Mouse (Mus musculus) ES-E14 (cell line): ENCODE measurements at regions not wholly inside any gene's neighbourhood (a gene's known extent, or its start where the extent isn't known, plus 50 kb on each side); places are given as distances from the start of the nearest gene placed in this dataset.

Experiments
- DNase-seq: peaks from one replicate; pipeline ENCODE4 v3.0.0-alpha.2; 2013; ENCODE audit warnings: low read depth, low spot score
- H3K27ac ChIP-seq: 2 replicates; pipeline ENCODE4 v1.5.1; 2012; ENCODE audit warnings: low read depth, mild to moderate bottlenecking, low read length, moderate library complexity, mixed read lengths; ENCODE audit not compliant: poor library complexity, insufficient read depth, severe bottlenecking
- H3K36me3 ChIP-seq: 2 replicates; pipeline ENCODE4 v1.6.1; 2012; ENCODE audit warnings: mild to moderate bottlenecking, low read length, moderate library complexity, mixed read lengths; ENCODE audit not compliant: control insufficient read depth, poor library complexity, insufficient read depth, severe bottlenecking
- H3K4me1 ChIP-seq, 2 experiments: fragments of 150-350 bp in 1 of 2; sonication (generic) in 1 of 2; 2 replicates each; pipeline ENCODE4 v1.6.1; 2012; ENCODE audit warnings: low read length in 2 of 2, mild to moderate bottlenecking in 1 of 2, mixed read lengths in 1 of 2; ENCODE audit not compliant: control insufficient read depth in 2 of 2, insufficient read depth in 2 of 2, poor library complexity in 1 of 2
- H3K4me3 ChIP-seq, 2 experiments: fragments of 150-350 bp in 1 of 2; sonication (generic) in 1 of 2; 2 replicates each; pipeline ENCODE4 v1.5.1; 2012; ENCODE audit warnings: low read length in 2 of 2, low read depth in 1 of 2, mild to moderate bottlenecking in 1 of 2, mixed read lengths in 1 of 2; ENCODE audit not compliant: insufficient read depth in 1 of 2, poor library complexity in 1 of 2, severe bottlenecking in 1 of 2
- H3K9ac ChIP-seq: 2 replicates; pipeline ENCODE4 v1.6.1; 2012; ENCODE audit warnings: low read depth, mild to moderate bottlenecking, low read length, mixed read lengths; ENCODE audit not compliant: poor library complexity, insufficient read depth, severe bottlenecking
- H3K9me3 ChIP-seq: fragments of 150-350 bp; sonication (generic); 2 replicates; pipeline ENCODE4 v1.6.1; 2012; ENCODE audit warnings: low read depth, mild to moderate bottlenecking, low read length; ENCODE audit not compliant: control insufficient read depth, insufficient read depth
- CHD2 ChIP-seq: IDR thresholded peaks from 2 replicates; pipeline ENCODE4 v1.6.1; 2014; ENCODE audit warnings: mild to moderate bottlenecking, low read depth, low read length, inconsistent platforms
- HCFC1 ChIP-seq: IDR thresholded peaks from 2 replicates; pipeline ENCODE4 v1.6.1; 2012; ENCODE audit warnings: low read length, inconsistent platforms, borderline replicate concordance; ENCODE audit not compliant: insufficient read depth
- MAFK ChIP-seq: IDR thresholded peaks from 2 replicates; pipeline ENCODE4 v1.6.1; 2014; ENCODE audit warnings: mild to moderate bottlenecking, low read depth, low read length, inconsistent platforms; ENCODE audit not compliant: insufficient read depth
- ZC3H11A ChIP-seq: IDR thresholded peaks from 2 replicates; pipeline ENCODE4 v1.6.1; 2012; ENCODE audit warnings: low read depth, mild to moderate bottlenecking, inconsistent platforms, low read length, borderline replicate concordance
- ZNF384 ChIP-seq: IDR thresholded peaks from 2 replicates; pipeline ENCODE4 v1.6.1; 2012; ENCODE audit warnings: low read depth, low read length, inconsistent platforms
- in situ Hi-C, 2 experiments: fragments of 600-800 bp; cut with MboI; formaldehyde crosslinking; loops; one replicate each; pipeline ENCODE4 v1.15.1; 2025; ENCODE audit warnings: low sequenced_read_pairs in 2 of 2, inconsistent platforms in 1 of 2; ENCODE audit not compliant: unreplicated experiment in 2 of 2

GRCm38 (mm10) chr3:18713986-18714385 is 765.8 kb downstream of the Cypt12 start:
- no peak for DNase-seq
- in situ Hi-C loops, result no loop called here
- no peak for TF ChIP-seq MAFK
- TF ChIP-seq CHD2, result no peak
- TF ChIP-seq ZNF384, result no peak
- TF ChIP-seq HCFC1, result no peak
- no peak for TF ChIP-seq ZC3H11A
- H3K4me1 ChIP-seq, result no peaks in the 10 kb centered on the region
- H3K9me3 ChIP-seq, result no peaks in the 10 kb centered on the region
- no peak overlapping the region for H3K9ac ChIP-seq
- no peak overlapping the region for H3K27ac ChIP-seq
- H3K36me3 ChIP-seq, result no peaks in the 10 kb centered on the region
- H3K4me3 ChIP-seq, result no peak overlapping the region

- TF ChIP-seq MAFK, result no peak
- no peak for TF ChIP-seq HCFC1
- no peak for TF ChIP-seq ZC3H11A
- TF ChIP-seq CHD2, result no peak
- Histone ChIP-seq H3K4me3 (no peak overlapping the region), H3K36me3 (no peaks in the 10 kb centered on the region), H3K27ac (no peak overlapping the region), H3K4me1 (no peaks in the 10 kb centered on the region), H3K9ac (no peak overlapping the region), H3K9me3 (no peaks in the 10 kb centered on the region)
- in situ Hi-C loops, result no loop called here
- DNase-seq, result no peak
Measured at GRCm38 (mm10) chr3:18714968-18715630, 766.9 kb downstream of the Cypt12 start.

GRCm38 (mm10) chr3:18715776-18716175 is 767.6 kb downstream of the Cypt12 start:
- in situ Hi-C loops, result no loop called here
- Histone ChIP-seq H3K4me1 (no peaks in the 10 kb centered on the region), H3K36me3 (no peaks in the 10 kb centered on the region), H3K27ac (no peak overlapping the region), H3K9me3 (no peaks in the 10 kb centered on the region), H3K9ac (no peak overlapping the region), H3K4me3 (no peak overlapping the region)
- no peak for TF ChIP-seq HCFC1
- DNase-seq, result no peak

GRCm38 (mm10) chr3:18725507-18725906 is 777.3 kb downstream of the Cypt12 start:
- Histone ChIP-seq H3K9me3 (no peaks in the 10 kb centered on the region), H3K36me3 (no peaks in the 10 kb centered on the region), H3K9ac (no peak overlapping the region), H3K4me1 (no peaks in the 10 kb centered on the region), H3K4me3 (no peak overlapping the region), H3K27ac (no peak overlapping the region)
- in situ Hi-C loops, result no loop called here
- TF ChIP-seq ZNF384 (no peak), HCFC1 (no peak), CHD2 (no peak), MAFK (no peak), ZC3H11A (no peak)
- no peak for DNase-seq

GRCm38 (mm10) chr3:18731251-18731650 is 783.0 kb downstream of the Cypt12 start:
- H3K9ac ChIP-seq, result no peak overlapping the region
- in situ Hi-C loops, result no loop called here
- H3K4me1 ChIP-seq, result no peaks in the 10 kb centered on the region
- H3K36me3 ChIP-seq, result no peaks in the 10 kb centered on the region
- no peak for TF ChIP-seq CHD2
- TF ChIP-seq HCFC1, result no peak
- no peak for TF ChIP-seq ZC3H11A
- no peak for TF ChIP-seq MAFK
- no peak for TF ChIP-seq ZNF384
- H3K4me3 ChIP-seq, result no peak overlapping the region
- no peak overlapping the region for H3K27ac ChIP-seq
- H3K9me3 ChIP-seq, result no peaks in the 10 kb centered on the region
- DNase-seq, result no peak
